Mouse (Mus musculus) heart, embryonic 13.5 days (tissue): ENCODE data around the gene BC051019. TPM values are rescaled to one million over a fixed set of nuclear protein-coding genes. Genes with fewer than 3 reads are reported as not detected.

Experiments used
- ATAC-seq: fragments of 200-750 bp; cut with Nextera tagmentation; 2 replicates; pipeline ENCODE4 v1.8.0; 2017; ENCODE audit warnings: moderate TSS enrichment; ENCODE audit not compliant: insufficient number of reproducible peaks, low FRiP score, low TSS enrichment; ENCODE audit errors: extremely low read depth
- H3K27ac ChIP-seq: fragments of 300-500 bp; sonication (generic); replicated peaks from 2 replicates; pipeline ENCODE4 v1.5.1; 2015; ENCODE audit warnings: moderate library complexity, mild to moderate bottlenecking, inconsistent platforms
- H3K27me3 ChIP-seq: fragments of 300-500 bp; sonication (generic); replicated peaks from 2 replicates; pipeline ENCODE4 v1.6.1; 2015; ENCODE audit warnings: mild to moderate bottlenecking, inconsistent platforms
- H3K36me3 ChIP-seq: fragments of 300-500 bp; sonication (generic); 2 replicates; pipeline ENCODE4 v1.6.1; 2015; ENCODE audit warnings: mild to moderate bottlenecking, inconsistent platforms
- H3K4me1 ChIP-seq: fragments of 300-500 bp; sonication (generic); 2 replicates; pipeline ENCODE4 v1.6.1; 2015; ENCODE audit warnings: inconsistent platforms
- H3K4me2 ChIP-seq: fragments of 300-500 bp; sonication (generic); 2 replicates; pipeline ENCODE4 v1.6.1; 2015; ENCODE audit warnings: inconsistent platforms, mild to moderate bottlenecking, moderate library complexity
- H3K4me3 ChIP-seq: fragments of 300-500 bp; sonication (generic); 2 replicates; pipeline ENCODE4 v1.5.1; 2015; ENCODE audit warnings: moderate library complexity, mild to moderate bottlenecking, inconsistent platforms
- H3K9ac ChIP-seq: fragments of 300-500 bp; sonication (generic); 2 replicates; pipeline ENCODE4 v1.6.1; 2015; ENCODE audit warnings: inconsistent platforms, mild to moderate bottlenecking, moderate library complexity
- H3K9me3 ChIP-seq: fragments of 300-500 bp; sonication (generic); 2 replicates; pipeline ENCODE4 v1.6.1; 2016; ENCODE audit warnings: inconsistent platforms
- WGBS: fragments of 180-500 bp; shearing (Covaris S2); methylation state at CpG from one replicate; pipeline ENCODE4 v1.1.7; 2015; ENCODE audit warnings: mixed read lengths; 5-methylcytosine and 5-hydroxymethylcytosine counted together
- polyA plus RNA-seq: library from polyadenylated mRNA; unstranded; fragments of >200 nt; fragmentation: Nextera tagmentation; extraction: Ambion mirVana; gene quantifications from 2 replicates; pipeline ENCODE4 v1.2.1, GENCODE M21; 2015

BC051019 gene
- polyA plus RNA-seq, 1 experiment from 2014 or later = 0.12 TPM

GRCm38 (mm10) chr7:109686585-109687128, 37.0 kb downstream of the BC051019 start:
- Histone ChIP-seq H3K27ac (no peak overlapping the region), H3K9ac (no peak overlapping the region), H3K9me3 (peaks cover 3% of the 10 kb centered on the region; the same call in 1 of the 2 replicates), H3K36me3 (no peaks in the 10 kb centered on the region), H3K4me3 (no peak overlapping the region), H3K4me2 (no peak overlapping the region), H3K27me3 (no peaks in the 10 kb centered on the region), H3K4me1 (peaks cover 24% of the 10 kb centered on the region)
- ATAC-seq = no peak
- 59% methylated on average over 9 of the region's 9 CpGs for WGBS

- Histone ChIP-seq H3K36me3 (no peaks in the 10 kb centered on the region), H3K4me3 (no peak overlapping the region), H3K27ac (no peak overlapping the region), H3K4me1 (no peaks in the 10 kb centered on the region), H3K4me2 (no peak overlapping the region), H3K9me3 (peaks cover 3% of the 10 kb centered on the region; the same call in 1 of the 2 replicates), H3K27me3 (no peaks in the 10 kb centered on the region), H3K9ac (no peak overlapping the region)
- ATAC-seq = no peak
- 94% methylated on average over 1 of the region's 1 CpGs for WGBS
Measured at GRCm38 (mm10) chr7:109680879-109681278, 42.8 kb downstream of the BC051019 start.

GRCm38 (mm10) chr7:109680284-109680683, 43.4 kb downstream of the BC051019 start:
- H3K27ac ChIP-seq = no peak overlapping the region
- H3K9me3 ChIP-seq = peaks cover 3% of the 10 kb centered on the region; the same call in 1 of the 2 replicates
- no peak overlapping the region for H3K4me2 ChIP-seq
- ATAC-seq = no peak
- H3K9ac ChIP-seq = no peak overlapping the region
- no peaks in the 10 kb centered on the region for H3K27me3 ChIP-seq
- WGBS = 83% methylated on average over 2 of the region's 2 CpGs
- H3K4me3 ChIP-seq = no peak overlapping the region
- H3K36me3 ChIP-seq = no peaks in the 10 kb centered on the region
- peaks cover 3% of the 10 kb centered on the region; the same call in 1 of the 2 replicates for H3K4me1 ChIP-seq

GRCm38 (mm10) chr7:109674944-109675628, 48.6 kb downstream of the BC051019 start:
- Histone ChIP-seq H3K27ac (no peak overlapping the region; the same call in 1 of the 2 replicates), H3K9me3 (no peaks in the 10 kb centered on the region), H3K36me3 (no peaks in the 10 kb centered on the region), H3K27me3 (no peaks in the 10 kb centered on the region), H3K4me1 (peaks cover 33% of the 10 kb centered on the region), H3K4me3 (no peak overlapping the region), H3K9ac (no peak overlapping the region), H3K4me2 (no peak overlapping the region)
- WGBS = 59% methylated on average over 4 of the region's 4 CpGs
- no peak for ATAC-seq

- Histone ChIP-seq H3K4me3 (peak overlapping the region; percentile 74), H3K36me3 (no peaks in the 10 kb centered on the region), H3K4me1 (peaks cover 48% of the 10 kb centered on the region), H3K4me2 (peak overlapping the region; percentile 74), H3K9me3 (no peaks in the 10 kb centered on the region), H3K27ac (peak overlapping the region; percentile 98), H3K27me3 (no peaks in the 10 kb centered on the region), H3K9ac (peak overlapping the region; percentile 91)
- WGBS = 2% methylated on average over 36 of the region's 44 CpGs
- ATAC-seq = peak; percentile 82
Measured at GRCm38 (mm10) chr7:109671581-109672471, 51.8 kb downstream of the BC051019 start.

DNA sequence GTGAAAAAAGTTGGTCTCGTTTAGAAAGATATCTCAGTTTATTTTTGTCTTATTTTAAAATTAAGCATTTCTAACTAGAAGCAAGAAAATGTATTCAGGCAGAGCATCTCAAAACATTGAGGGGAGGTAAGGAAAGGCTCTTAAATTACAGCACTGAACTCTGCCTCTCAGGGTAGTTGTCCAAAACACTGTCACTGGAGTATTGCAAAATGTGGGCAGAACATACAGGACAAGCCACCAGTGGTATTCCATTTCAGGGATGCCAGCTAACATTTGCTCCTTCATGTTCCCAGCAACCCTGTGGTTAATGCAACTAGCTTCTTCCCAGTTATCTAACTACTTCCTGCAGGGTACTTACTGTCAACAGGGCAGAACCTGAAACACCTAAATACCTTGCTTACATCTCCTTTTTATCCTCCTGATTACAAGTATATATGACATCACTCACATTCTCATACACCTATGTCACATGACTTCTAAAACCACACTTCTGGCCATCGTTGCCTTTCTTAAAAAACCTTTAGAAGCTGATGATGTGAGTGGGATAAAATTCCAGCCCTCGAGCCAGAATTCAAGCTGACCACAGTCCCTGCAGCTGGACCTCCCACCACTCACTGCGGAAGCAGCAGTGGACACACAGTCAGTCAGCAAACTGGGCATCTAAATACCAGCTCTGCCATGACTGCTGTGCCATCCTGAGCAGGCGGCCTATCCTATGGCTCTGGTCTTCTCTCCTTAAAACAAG, 54.1 kb downstream of the BC051019 start:
- WGBS = 64% methylated on average over 5 of the region's 5 CpGs
- ATAC-seq = no peak
- Histone ChIP-seq H3K27ac (no peak overlapping the region), H3K4me3 (peak overlapping the region; percentile 74), H3K4me2 (peak overlapping the region; percentile 74), H3K27me3 (no peaks in the 10 kb centered on the region), H3K9ac (no peak overlapping the region), H3K9me3 (no peaks in the 10 kb centered on the region), H3K36me3 (no peaks in the 10 kb centered on the region), H3K4me1 (peaks cover 44% of the 10 kb centered on the region)

DNA sequence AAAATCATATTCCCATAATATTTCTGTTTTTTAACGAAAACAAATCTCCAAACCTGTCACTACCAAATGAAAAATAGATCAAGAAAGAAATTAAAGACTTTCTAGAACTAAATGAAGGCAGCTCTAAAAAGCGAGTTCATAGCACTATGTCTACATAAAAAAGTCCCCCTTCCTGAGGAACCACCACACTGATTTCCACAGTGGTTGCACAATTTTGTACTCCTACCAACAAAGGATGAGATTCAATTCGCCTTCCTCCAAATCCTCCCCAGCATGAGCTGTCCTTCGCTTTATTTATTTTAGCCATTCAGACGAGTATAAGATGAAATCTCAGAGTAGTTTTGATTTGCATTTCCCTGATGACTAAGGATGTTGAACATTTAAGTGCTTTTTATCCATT, 57.0 kb downstream of the BC051019 start:
- no peak for ATAC-seq
- 82% methylated on average over 5 of the region's 5 CpGs for WGBS
- no peaks in the 10 kb centered on the region for H3K36me3 ChIP-seq
- no peak overlapping the region for H3K27ac ChIP-seq
- no peaks in the 10 kb centered on the region for H3K27me3 ChIP-seq
- H3K4me1 ChIP-seq = peaks cover 33% of the 10 kb centered on the region
- no peak overlapping the region for H3K4me3 ChIP-seq
- no peak overlapping the region for H3K4me2 ChIP-seq
- no peaks in the 10 kb centered on the region for H3K9me3 ChIP-seq
- H3K9ac ChIP-seq = no peak overlapping the region

- H3K27me3 ChIP-seq = no peaks in the 10 kb centered on the region
- H3K9me3 ChIP-seq = no peaks in the 10 kb centered on the region
- WGBS = 88% methylated on average over 4 of the region's 4 CpGs
- H3K36me3 ChIP-seq = no peaks in the 10 kb centered on the region
- H3K4me3 ChIP-seq = no peak overlapping the region
- no peak overlapping the region for H3K9ac ChIP-seq
- H3K4me2 ChIP-seq = no peak overlapping the region
- peaks cover 18% of the 10 kb centered on the region; the same call in 1 of the 2 replicates for H3K4me1 ChIP-seq
- ATAC-seq = no peak
- H3K27ac ChIP-seq = no peak overlapping the region
Measured at GRCm38 (mm10) chr7:109662626-109663025, 61.0 kb downstream of the BC051019 start.

Other genes starting within 250 kb of the BC051019 start
- not detected in 2 replicates for gene Trim66, start 215.7 kb downstream of the BC051019 start, polyA plus RNA-seq
- gene Rpl27a, start 204.7 kb downstream of the BC051019 start, polyA plus RNA-seq = 82.1 and 89.2 TPM in 2 replicates
- gene St5, start 20.2 kb downstream of the BC051019 start, polyA plus RNA-seq = 30.2 and 30.6 TPM in 2 replicates
- 29.4 and 33.8 TPM in 2 replicates for gene Akip1, start 20.2 kb downstream of the BC051019 start, polyA plus RNA-seq
- not detected in 2 replicates for gene Ascl3, start 7.9 kb upstream of the BC051019 start, polyA plus RNA-seq
- gene Tmem9b, start 29.0 kb upstream of the BC051019 start, polyA plus RNA-seq = 53.9 and 56.6 TPM in 2 replicates
- 0.33 and 0.46 TPM in 2 replicates for gene Nrip3, start 58.2 kb upstream of the BC051019 start, polyA plus RNA-seq
- 7.6 and 8.6 TPM in 2 replicates for gene Scube2, start 141.8 kb upstream of the BC051019 start, polyA plus RNA-seq
- 30.0 and 34.9 TPM in 2 replicates for gene Dennd5a, start 236.6 kb upstream of the BC051019 start, polyA plus RNA-seq